Mouse (Mus musculus): Measurements from ENCODE around the gene Slc37a1. TPM values are rescaled to one million over a fixed set of nuclear protein-coding genes. Genes with fewer than 3 reads are reported as not detected.

Gene Slc37a1
- polyA plus RNA-seq, 1 experiment: 59.7 TPM

GRCm38 (mm10) chr17:31326220-31326852, 39.7 kb downstream of the Slc37a1 start:
- no peak for DNase-seq
- 17% methylated on average over 9 of the region's 9 CpGs for WGBS
- H3K36me3 ChIP-seq (ENCODE audit: control insufficient read depth, insufficient read depth, low read length): no peaks in the 10 kb centered on the region
- TF ChIP-seq CTCF (IDR thresholded peaks at IDR 0.05; ENCODE audit: borderline replicate concordance, control insufficient read depth, extremely low read depth, insufficient read depth, low read length, poor library complexity) (no peak), POLR2A (IDR thresholded peaks at IDR 0.05; ENCODE audit: control insufficient read depth, extremely low read depth, insufficient read depth, low read length, poor library complexity) (no peak)
- H3K4me3 ChIP-seq (ENCODE audit: control insufficient read depth, insufficient read depth, low read length): no peak overlapping the region
- H3K4me1 ChIP-seq (replicated peaks; ENCODE audit: control insufficient read depth, insufficient read depth, low read length): peaks cover 40% of the 10 kb centered on the region
- no peaks in the 10 kb centered on the region for H3K27me3 ChIP-seq (ENCODE audit: control insufficient read depth, insufficient read depth, low read length)
- H3K27ac ChIP-seq (ENCODE audit: control insufficient read depth, insufficient read depth, low read length): peak overlapping the region; percentile 79

DNA sequence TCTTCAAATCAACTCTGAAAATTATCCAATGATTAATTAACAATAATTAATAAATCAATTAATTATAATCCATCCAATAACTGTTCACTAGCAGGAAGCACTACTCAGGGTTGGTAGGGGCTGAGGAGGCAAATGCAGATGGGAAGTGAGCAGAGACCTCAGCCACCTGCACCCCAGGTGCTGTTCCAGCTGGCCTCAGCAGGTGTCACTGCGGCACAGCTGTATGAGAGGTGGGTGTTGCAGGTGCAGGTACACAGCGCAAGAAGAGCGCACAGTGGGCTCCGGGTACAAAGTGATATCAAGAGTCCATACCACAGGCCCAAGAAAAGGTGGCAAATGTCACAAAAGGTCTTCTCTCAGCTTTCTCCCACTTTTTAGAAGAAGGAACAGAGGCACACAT, 41.9 kb downstream of the Slc37a1 start:
- H3K27ac ChIP-seq (ENCODE audit: control insufficient read depth, insufficient read depth, low read length): no peak overlapping the region
- no peaks in the 10 kb centered on the region for H3K36me3 ChIP-seq (ENCODE audit: control insufficient read depth, insufficient read depth, low read length)
- H3K27me3 ChIP-seq (ENCODE audit: control insufficient read depth, insufficient read depth, low read length): no peaks in the 10 kb centered on the region
- H3K4me3 ChIP-seq (ENCODE audit: control insufficient read depth, insufficient read depth, low read length): no peak overlapping the region
- DNase-seq: no peak
- TF ChIP-seq CTCF (IDR thresholded peaks at IDR 0.05; ENCODE audit: borderline replicate concordance, control insufficient read depth, extremely low read depth, insufficient read depth, low read length, poor library complexity) (no peak), POLR2A (IDR thresholded peaks at IDR 0.05; ENCODE audit: control insufficient read depth, extremely low read depth, insufficient read depth, low read length, poor library complexity) (no peak)
- 92% methylated on average over 4 of the region's 4 CpGs for WGBS
- peaks cover 25% of the 10 kb centered on the region for H3K4me1 ChIP-seq (replicated peaks; ENCODE audit: control insufficient read depth, insufficient read depth, low read length)

- Histone ChIP-seq H3K4me1 (replicated peaks; ENCODE audit: control insufficient read depth, insufficient read depth, low read length) (peaks cover 10% of the 10 kb centered on the region), H3K27ac (ENCODE audit: control insufficient read depth, insufficient read depth, low read length) (no peak overlapping the region), H3K36me3 (ENCODE audit: control insufficient read depth, insufficient read depth, low read length) (no peaks in the 10 kb centered on the region), H3K27me3 (ENCODE audit: control insufficient read depth, insufficient read depth, low read length) (no peaks in the 10 kb centered on the region), H3K4me3 (ENCODE audit: control insufficient read depth, insufficient read depth, low read length) (no peak overlapping the region)
- 88% methylated on average over 4 of the region's 4 CpGs for WGBS
- TF ChIP-seq POLR2A (IDR thresholded peaks at IDR 0.05; ENCODE audit: control insufficient read depth, extremely low read depth, insufficient read depth, low read length, poor library complexity) (no peak), CTCF (IDR thresholded peaks at IDR 0.05; ENCODE audit: borderline replicate concordance, control insufficient read depth, extremely low read depth, insufficient read depth, low read length, poor library complexity) (0 out of 2 replicates have a peak, but pooled peaks have one; percentile 54)
- peak; percentile 65 for DNase-seq
Measured at GRCm38 (mm10) chr17:31330622-31331021, 44.0 kb downstream of the Slc37a1 start.

- no peaks in the 10 kb centered on the region for H3K36me3 ChIP-seq (ENCODE audit: control insufficient read depth, insufficient read depth, low read length)
- H3K27ac ChIP-seq (ENCODE audit: control insufficient read depth, insufficient read depth, low read length): no peak overlapping the region
- WGBS: 98% methylated on average over 6 of the region's 6 CpGs
- peaks cover 6% of the 10 kb centered on the region for H3K4me1 ChIP-seq (replicated peaks; ENCODE audit: control insufficient read depth, insufficient read depth, low read length)
- no peak overlapping the region for H3K4me3 ChIP-seq (ENCODE audit: control insufficient read depth, insufficient read depth, low read length)
- no peak for TF ChIP-seq POLR2A (IDR thresholded peaks at IDR 0.05; ENCODE audit: control insufficient read depth, extremely low read depth, insufficient read depth, low read length, poor library complexity)
- TF ChIP-seq CTCF (IDR thresholded peaks at IDR 0.05; ENCODE audit: borderline replicate concordance, control insufficient read depth, extremely low read depth, insufficient read depth, low read length, poor library complexity): no peak
- no peaks in the 10 kb centered on the region for H3K27me3 ChIP-seq (ENCODE audit: control insufficient read depth, insufficient read depth, low read length)
- no peak for DNase-seq
Measured at GRCm38 (mm10) chr17:31331273-31331672, 44.7 kb downstream of the Slc37a1 start.

DNA sequence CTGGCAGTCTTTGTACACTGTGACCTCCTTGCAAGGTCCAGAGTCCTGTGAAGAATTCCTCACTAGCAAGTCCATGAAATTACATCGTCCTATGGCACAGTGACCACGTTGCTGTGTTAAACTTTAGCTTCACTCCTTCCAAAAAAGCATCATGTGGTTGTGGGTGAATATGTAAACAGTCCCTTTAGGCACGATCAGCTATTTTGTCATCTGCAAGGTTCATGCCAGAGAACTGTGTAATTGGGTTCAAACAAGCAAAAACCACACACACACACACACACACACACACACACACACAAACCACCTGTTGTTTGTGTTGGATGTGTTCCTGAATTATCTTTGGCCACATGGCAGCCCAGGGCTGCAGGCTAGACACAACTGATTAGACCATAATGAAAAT, 45.3 kb downstream of the Slc37a1 start:
- DNase-seq: no peak
- H3K4me3 ChIP-seq (ENCODE audit: control insufficient read depth, insufficient read depth, low read length): no peak overlapping the region
- H3K36me3 ChIP-seq (ENCODE audit: control insufficient read depth, insufficient read depth, low read length): no peaks in the 10 kb centered on the region
- H3K4me1 ChIP-seq (replicated peaks; ENCODE audit: control insufficient read depth, insufficient read depth, low read length): peaks cover 1% of the 10 kb centered on the region
- TF ChIP-seq CTCF (IDR thresholded peaks at IDR 0.05; ENCODE audit: borderline replicate concordance, control insufficient read depth, extremely low read depth, insufficient read depth, low read length, poor library complexity) (no peak), POLR2A (IDR thresholded peaks at IDR 0.05; ENCODE audit: control insufficient read depth, extremely low read depth, insufficient read depth, low read length, poor library complexity) (no peak)
- H3K27me3 ChIP-seq (ENCODE audit: control insufficient read depth, insufficient read depth, low read length): no peaks in the 10 kb centered on the region
- 81% methylated on average over 3 of the region's 3 CpGs for WGBS
- H3K27ac ChIP-seq (ENCODE audit: control insufficient read depth, insufficient read depth, low read length): no peak overlapping the region

- H3K4me1 ChIP-seq (replicated peaks; ENCODE audit: control insufficient read depth, insufficient read depth, low read length): no peaks in the 10 kb centered on the region
- no peak overlapping the region for H3K4me3 ChIP-seq (ENCODE audit: control insufficient read depth, insufficient read depth, low read length)
- no peaks in the 10 kb centered on the region for H3K36me3 ChIP-seq (ENCODE audit: control insufficient read depth, insufficient read depth, low read length)
- TF ChIP-seq POLR2A (IDR thresholded peaks at IDR 0.05; ENCODE audit: control insufficient read depth, extremely low read depth, insufficient read depth, low read length, poor library complexity): no peak
- TF ChIP-seq CTCF (IDR thresholded peaks at IDR 0.05; ENCODE audit: borderline replicate concordance, control insufficient read depth, extremely low read depth, insufficient read depth, low read length, poor library complexity): no peak
- no peaks in the 10 kb centered on the region for H3K27me3 ChIP-seq (ENCODE audit: control insufficient read depth, insufficient read depth, low read length)
- no peak overlapping the region for H3K27ac ChIP-seq (ENCODE audit: control insufficient read depth, insufficient read depth, low read length)
- WGBS: 60% methylated on average over 1 of the region's 1 CpGs
- DNase-seq: no peak
Measured at GRCm38 (mm10) chr17:31332333-31332732, 45.7 kb downstream of the Slc37a1 start.

Data from thymus, adult 2 months (tissue).